Mouse (Mus musculus) frontal cortex, postnatal 10 days (tissue): Measurements from ENCODE around the gene Pou2f1.

Experiments
- DNase-seq, 2 experiments: peaks; one replicate each; pipeline ENCODE4 v3.0.0; 2022; ENCODE audit warnings: low spot score in 2 of 2, mixed read lengths in 1 of 2

Pou2f1 gene

GRCm38 (mm10) chr1:166002520-166003155 is at the start of gene Pou2f1:
Gene Pou2f1 (minus strand): TSS chr1:166002678.
- peak; percentile 96 for DNase-seq

GRCm38 (mm10) chr1:166049046-166049827 is 46.8 kb upstream of the Pou2f1 start:
- peak; percentile 18 to 30 for DNase-seq

GRCm38 (mm10) chr1:166048230-166048911 is 45.9 kb upstream of the Pou2f1 start:
- DNase-seq, result no peak

- DNase-seq, result no peak
Observed at GRCm38 (mm10) chr1:166047505-166048170, 45.2 kb upstream of the Pou2f1 start.

- DNase-seq, result no peak
Observed at GRCm38 (mm10) chr1:166045894-166046197, 43.4 kb upstream of the Pou2f1 start.

- DNase-seq, result no peak
Observed at GRCm38 (mm10) chr1:166045060-166045893, 42.8 kb upstream of the Pou2f1 start.

- DNase-seq, result no peak
Observed at GRCm38 (mm10) chr1:166043451-166044149, 41.1 kb upstream of the Pou2f1 start.

GRCm38 (mm10) chr1:166041501-166041900 is 39.0 kb upstream of the Pou2f1 start:
- DNase-seq, result no peak

GRCm38 (mm10) chr1:166038731-166039332 is 36.4 kb upstream of the Pou2f1 start:
- no peak for DNase-seq

- no peak for DNase-seq
Observed at GRCm38 (mm10) chr1:166035045-166035444, 32.6 kb upstream of the Pou2f1 start.

GRCm38 (mm10) chr1:166031673-166032547 is 29.4 kb upstream of the Pou2f1 start:
- DNase-seq, result no peak

- no peak for DNase-seq
Observed at GRCm38 (mm10) chr1:166023981-166024380, 21.5 kb upstream of the Pou2f1 start.

GRCm38 (mm10) chr1:166017203-166017602 is 14.7 kb upstream of the Pou2f1 start:
- no peak for DNase-seq

- DNase-seq, result no peak
Observed at GRCm38 (mm10) chr1:166016306-166016705, 13.8 kb upstream of the Pou2f1 start.

GRCm38 (mm10) chr1:166014530-166014929 is 12.1 kb upstream of the Pou2f1 start:
- DNase-seq, result no peak

- DNase-seq, result no peak
Observed at GRCm38 (mm10) chr1:166010106-166010505, 7.6 kb upstream of the Pou2f1 start.

- no peak for DNase-seq
Observed at GRCm38 (mm10) chr1:166008634-166009350, 6.3 kb upstream of the Pou2f1 start.

- DNase-seq, result no peak
Observed at GRCm38 (mm10) chr1:166007026-166007425, 4.5 kb upstream of the Pou2f1 start.
